In the genomic region with DNA sequence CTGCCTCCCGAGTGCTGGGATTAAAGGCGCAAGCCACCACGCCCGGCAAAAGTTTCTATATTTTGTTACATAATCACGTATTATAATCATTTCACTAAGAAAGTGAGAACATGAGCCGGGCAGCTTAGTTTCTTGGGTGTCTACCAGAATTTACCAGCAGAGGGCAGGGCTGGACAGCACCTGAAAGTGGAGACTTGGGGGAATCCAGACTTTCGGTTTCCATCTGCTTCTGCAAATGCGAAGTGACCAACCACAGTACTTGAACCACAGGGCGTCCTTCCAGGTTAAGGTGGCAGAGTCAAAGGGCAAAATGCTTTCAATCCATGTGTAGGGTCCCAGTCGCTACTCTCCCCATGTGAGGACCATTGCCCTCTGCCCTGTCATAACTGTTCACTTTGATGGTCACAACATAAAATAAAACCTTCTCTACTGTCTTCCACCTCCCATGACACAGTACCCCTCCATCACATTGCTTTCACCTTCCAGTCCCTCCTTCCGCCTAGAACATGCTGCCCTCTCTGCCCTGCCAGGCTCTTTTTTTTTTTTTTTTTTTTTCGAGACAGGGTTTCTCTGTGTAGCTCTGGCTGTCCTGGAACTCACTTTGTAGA, we compare ENCODE assay signal across 8 mouse cellular contexts. TPM values are rescaled to one million over a fixed set of nuclear protein-coding genes. Genes with fewer than 3 reads are reported as not detected.
DNase-seq lines count a peak whose midpoint lies in the region; ATAC-seq and TF ChIP-seq lines count a peak whose summit lies in the region.

No protein-coding gene starts in this region.

- peak; percentile 86 for DNase-seq in R1 (ENCODE audit: low read depth, low spot score)
- peak; percentile 68 to 73 for DNase-seq in cerebellum, adult 2 months
- peak; percentile 65 to 66 for DNase-seq in layer of hippocampus, postnatal 36 days
- peak; percentile 91 for DNase-seq in lung, postnatal 25 days (ENCODE audit: low spot score)
- peak; percentile 77 for DNase-seq in right cerebral cortex, postnatal 14 days
- peak; percentile 85 for DNase-seq in urinary bladder, postnatal 14 days (ENCODE audit: low spot score)

- H3K4me2 ChIP-seq in hindbrain, embryonic 15.5 days: peak overlapping the region; percentile 33; the same call in 1 of the 2 replicates

- H3K9me3 ChIP-seq in hindbrain, embryonic 15.5 days: no peaks in the 10 kb centered on the region

- no peaks in the 10 kb centered on the region for H3K36me3 ChIP-seq in hindbrain, embryonic 15.5 days

- H3K4me3 ChIP-seq in cerebellum, adult 2 months (replicated peaks; ENCODE audit: insufficient read depth, low read depth, low read length): peak overlapping the region; percentile 35
- no peak overlapping the region for H3K4me3 ChIP-seq in hindbrain, embryonic 15.5 days

- H3K27ac ChIP-seq in cerebellum, adult 2 months (ENCODE audit: insufficient read depth, low read length): no peak overlapping the region
- no peak overlapping the region for H3K27ac ChIP-seq in hindbrain, embryonic 15.5 days (replicated peaks)

- H3K9ac ChIP-seq in hindbrain, embryonic 15.5 days: no peak overlapping the region

- TF ChIP-seq POLR2A in cerebellum, adult 2 months (IDR thresholded peaks at IDR 0.05; ENCODE audit: borderline replicate concordance, insufficient read depth, low read length): no peak

- peak; percentile 99 for ATAC-seq in frontal cortex, adult (ENCODE audit: low TSS enrichment)
- no peak for ATAC-seq in hindbrain, embryonic 15.5 days (ENCODE audit: low FRiP score, low read depth)

- TF ChIP-seq CTCF in cerebellum, adult 2 months (IDR thresholded peaks at IDR 0.05; ENCODE audit: borderline replicate concordance, insufficient read depth, low read depth, low read length): peak; percentile 70; the same call in 1 of the 2 replicates

- H3K4me1 ChIP-seq in cerebellum, adult 2 months (ENCODE audit: control insufficient read depth, insufficient read depth, low read length): no peaks in the 10 kb centered on the region
- no peaks in the 10 kb centered on the region for H3K4me1 ChIP-seq in hindbrain, embryonic 15.5 days (replicated peaks)

- WGBS in cerebellum, adult 2 months: 29% methylated on average over 12 of the region's 12 CpGs
- WGBS in hindbrain, embryonic 15.5 days: 41% methylated on average over 12 of the region's 12 CpGs

- no peaks in the 10 kb centered on the region for H3K27me3 ChIP-seq in cerebellum, adult 2 months (ENCODE audit: control insufficient read depth, insufficient read depth, low read length)
- no peaks in the 10 kb centered on the region for H3K27me3 ChIP-seq in hindbrain, embryonic 15.5 days

RNA-seq across cellular contexts. Expression of gene Actr2, which starts 20.3 kb away (rescaled TPM):
- polyA plus RNA-seq in cerebellum, adult 2 months (2012; rRNA removed): 105 and 107 TPM in 2 replicates
- polyA plus RNA-seq in hindbrain, embryonic 15.5 days (2015; fragmentation: Nextera tagmentation; extraction: Ambion mirVana): 151 and 156 TPM in 2 replicates
- 100 to 1,000 TPM; 341 to 358 TPM for total RNA-seq in layer of hippocampus, postnatal 36 days (2021)
